Mouse (Mus musculus): ENCODE measurements at regions not wholly inside any gene's neighbourhood (a gene's known extent, or its start where the extent isn't known, plus 50 kb on each side); places are given as distances from the start of the nearest gene placed in this dataset.
"Not testable (repeated sequence)": the region's sequence is repeated elsewhere in the genome, so short reads cannot be mapped to it uniquely, and the experiment has no call there.

GRCm38 (mm10) chr3:7079073-7079472, 458.8 kb upstream of the 1700008P02Rik start:
- DNase-seq: no peak

GRCm38 (mm10) chr3:7076850-7077249, 456.6 kb upstream of the 1700008P02Rik start:
- DNase-seq: no peak

- DNase-seq: no peak
Measured at GRCm38 (mm10) chr3:7074488-7074887, 454.2 kb upstream of the 1700008P02Rik start.

- DNase-seq: no peak
Measured at GRCm38 (mm10) chr3:7041372-7042057, 421.3 kb upstream of the 1700008P02Rik start.

GRCm38 (mm10) chr3:7035833-7036232, 415.6 kb upstream of the 1700008P02Rik start:
- no peak for DNase-seq

GRCm38 (mm10) chr3:7027845-7028244, 407.6 kb upstream of the 1700008P02Rik start:
- peak; percentile 13 for DNase-seq

GRCm38 (mm10) chr3:7014345-7014973, 394.2 kb upstream of the 1700008P02Rik start:
- DNase-seq: no peak

GRCm38 (mm10) chr3:7013516-7013915, 393.3 kb upstream of the 1700008P02Rik start:
- no peak for DNase-seq

- DNase-seq: no peak
Measured at GRCm38 (mm10) chr3:7010294-7011087, 390.2 kb upstream of the 1700008P02Rik start.

GRCm38 (mm10) chr3:7008671-7009217, 388.5 kb upstream of the 1700008P02Rik start:
- DNase-seq: no peak

GRCm38 (mm10) chr3:7007811-7008359, 387.6 kb upstream of the 1700008P02Rik start:
- no peak for DNase-seq

- not testable (repeated sequence) for DNase-seq
Measured at GRCm38 (mm10) chr3:6991735-6992134, 371.5 kb upstream of the 1700008P02Rik start.

GRCm38 (mm10) chr3:6984918-6985317, 364.7 kb upstream of the 1700008P02Rik start:
- no peak for DNase-seq

- DNase-seq: no peak
Measured at GRCm38 (mm10) chr3:6957681-6958080, 337.4 kb upstream of the 1700008P02Rik start.

GRCm38 (mm10) chr3:6932535-6933103, 312.4 kb upstream of the 1700008P02Rik start:
- no peak for DNase-seq

- DNase-seq: no peak
Measured at GRCm38 (mm10) chr3:6926737-6927136, 306.5 kb upstream of the 1700008P02Rik start.

GRCm38 (mm10) chr3:6922647-6923046, 302.4 kb upstream of the 1700008P02Rik start:
- not testable (repeated sequence) for DNase-seq

- no peak for DNase-seq
Measured at GRCm38 (mm10) chr3:6920253-6920652, 300.0 kb upstream of the 1700008P02Rik start.

- no peak for DNase-seq
Measured at GRCm38 (mm10) chr3:6887936-6888335, 267.7 kb upstream of the 1700008P02Rik start.

- DNase-seq: no peak
Measured at GRCm38 (mm10) chr3:6887053-6887700, 266.9 kb upstream of the 1700008P02Rik start.

GRCm38 (mm10) chr3:6886200-6887052, 266.2 kb upstream of the 1700008P02Rik start:
- DNase-seq: no peak
